Mouse (Mus musculus) heart, postnatal 0 days (tissue): ENCODE results near the gene Ppil6.

Experiments used
- CTCF ChIP-seq: IDR thresholded peaks from 2 replicates; pipeline ENCODE4 v1.5.1; 2016; ENCODE audit warnings: antibody characterized with exemption, control low read depth, low read depth
- EP300 ChIP-seq: IDR thresholded peaks from 2 replicates; pipeline ENCODE4 v1.6.1; 2016; ENCODE audit warnings: antibody characterized with exemption, low read depth

GRCm38 (mm10) chr10:41472962-41473481, 17.2 kb upstream of the Ppil6 start:
- TF ChIP-seq CTCF (no peak), EP300 (no peak)
